Mouse (Mus musculus) B cell, adult 2 months (primary cell): ENCODE data around the gene Tenm4.

Experiments used
- DNase-seq, 2 experiments: peaks; one replicate each; pipeline ENCODE4 v3.0.0; 2022

The Tenm4 gene

GRCm38 (mm10) chr7:96259630-96260029 is 88.6 kb downstream of the Tenm4 start:
- DNase-seq = no peak

- DNase-seq = no peak
Measured at GRCm38 (mm10) chr7:96262182-96262581, 91.1 kb downstream of the Tenm4 start.

GRCm38 (mm10) chr7:96265941-96266340 is 94.9 kb downstream of the Tenm4 start:
- no peak for DNase-seq

- DNase-seq = no peak
Measured at GRCm38 (mm10) chr7:96267266-96267665, 96.2 kb downstream of the Tenm4 start.

GRCm38 (mm10) chr7:96270684-96271083 is 99.6 kb downstream of the Tenm4 start:
- no peak for DNase-seq

- DNase-seq = no peak
Measured at GRCm38 (mm10) chr7:96272068-96272467, 101.0 kb downstream of the Tenm4 start.

GRCm38 (mm10) chr7:96274486-96274885 is 103.4 kb downstream of the Tenm4 start:
- DNase-seq = no peak

- no peak for DNase-seq
Measured at GRCm38 (mm10) chr7:96277550-96277949, 106.5 kb downstream of the Tenm4 start.

GRCm38 (mm10) chr7:96278378-96278777 is 107.3 kb downstream of the Tenm4 start:
- DNase-seq = no peak

GRCm38 (mm10) chr7:96280795-96281194 is 109.7 kb downstream of the Tenm4 start:
- DNase-seq = no peak

GRCm38 (mm10) chr7:96290576-96290975 is 119.5 kb downstream of the Tenm4 start:
- DNase-seq = no peak

- no peak for DNase-seq
Measured at GRCm38 (mm10) chr7:96295959-96296358, 124.9 kb downstream of the Tenm4 start.

- no peak for DNase-seq
Measured at GRCm38 (mm10) chr7:96300826-96301397, 129.9 kb downstream of the Tenm4 start.

- DNase-seq = no peak
Measured at GRCm38 (mm10) chr7:96301813-96302212, 130.8 kb downstream of the Tenm4 start.

- no peak for DNase-seq
Measured at GRCm38 (mm10) chr7:96303963-96304362, 132.9 kb downstream of the Tenm4 start.

GRCm38 (mm10) chr7:96305382-96305935 is 134.4 kb downstream of the Tenm4 start:
- no peak for DNase-seq

GRCm38 (mm10) chr7:96308106-96308505 is 137.1 kb downstream of the Tenm4 start:
- DNase-seq = no peak

- no peak for DNase-seq
Measured at GRCm38 (mm10) chr7:96329343-96329742, 158.3 kb downstream of the Tenm4 start.

GRCm38 (mm10) chr7:96331186-96331585 is 160.1 kb downstream of the Tenm4 start:
- DNase-seq = no peak

GRCm38 (mm10) chr7:96334361-96334760 is 163.3 kb downstream of the Tenm4 start:
- no peak for DNase-seq

GRCm38 (mm10) chr7:96336376-96336775 is 165.3 kb downstream of the Tenm4 start:
- DNase-seq = no peak

- no peak for DNase-seq
Measured at GRCm38 (mm10) chr7:96340826-96341225, 169.8 kb downstream of the Tenm4 start.

- no peak for DNase-seq
Measured at GRCm38 (mm10) chr7:96341479-96341878, 170.4 kb downstream of the Tenm4 start.

GRCm38 (mm10) chr7:96342996-96343395 is 171.9 kb downstream of the Tenm4 start:
- DNase-seq = no peak

GRCm38 (mm10) chr7:96343667-96344066 is 172.6 kb downstream of the Tenm4 start:
- DNase-seq = no peak
